Mouse (Mus musculus): ENCODE data around the gene Atp8b5. TPM values are rescaled to one million over a fixed set of nuclear protein-coding genes. Genes with fewer than 3 reads are reported as not detected.

Gene Atp8b5
- polyA plus RNA-seq, 1 experiment: not detected

- Histone ChIP-seq H3ac (ENCODE audit: control insufficient read depth, insufficient read length) (no peak overlapping the region), H3K27me3 (ENCODE audit: control insufficient read depth, insufficient read depth, insufficient read length) (no peaks in the 10 kb centered on the region), H3K4me3 (no peak overlapping the region), H3K79me2 (ENCODE audit: control insufficient read depth, insufficient read depth) (no peaks in the 10 kb centered on the region), H3K4me2 (ENCODE audit: low read depth) (no peak overlapping the region), H3K36me3 (ENCODE audit: control insufficient read depth, insufficient read depth) (no peaks in the 10 kb centered on the region)
- TF ChIP-seq TCF12 (IDR thresholded peaks at IDR 0.05; ENCODE audit: insufficient read depth, poor library complexity, severe bottlenecking): no peak
- no peak for TF ChIP-seq POLR2A (IDR thresholded peaks at IDR 0.05; ENCODE audit: insufficient read length, low read depth)
- TF ChIP-seq SRF (IDR thresholded peaks at IDR 0.05; ENCODE audit: control insufficient read depth, insufficient read length, low read depth): no peak
- no peak for TF ChIP-seq MAX (IDR thresholded peaks at IDR 0.05; ENCODE audit: low read depth)
- TF ChIP-seq MYOD1 (IDR thresholded peaks at IDR 0.05; ENCODE audit: control insufficient read depth in 1 of 3, insufficient read length in 2 of 3, low read depth in 2 of 3): no peak
- TF ChIP-seq USF1 (IDR thresholded peaks at IDR 0.05; ENCODE audit: low read depth): no peak
- no peak for TF ChIP-seq E2F4 (IDR thresholded peaks at IDR 0.05; ENCODE audit: insufficient read depth)
- no peak for TF ChIP-seq CEBPB (IDR thresholded peaks at IDR 0.05; ENCODE audit: insufficient read depth, poor library complexity, severe bottlenecking)
- TF ChIP-seq TCF3 (IDR thresholded peaks at IDR 0.05; ENCODE audit: insufficient read length, low read depth): no peak
- no peak for TF ChIP-seq MYOG (IDR thresholded peaks at IDR 0.05; ENCODE audit: control insufficient read depth in 1 of 3, insufficient read depth in 1 of 3, insufficient read length in 2 of 3, low read depth in 2 of 3)
- no peak for TF ChIP-seq POLR2AphosphoS2 (IDR thresholded peaks at IDR 0.05; ENCODE audit: insufficient read length, low read depth)
Measured at GRCm38 (mm10) chr4:43416071-43416490, 149.1 kb downstream of the Atp8b5 start.

GRCm38 (mm10) chr4:43417269-43418062 lies 150.5 kb downstream of the Atp8b5 start:
- no peak overlapping the region for H3K4me3 ChIP-seq
- no peaks in the 10 kb centered on the region for H3K79me2 ChIP-seq (ENCODE audit: control insufficient read depth, insufficient read depth)
- no peak overlapping the region for H3ac ChIP-seq (ENCODE audit: control insufficient read depth, insufficient read length)
- no peaks in the 10 kb centered on the region for H3K36me3 ChIP-seq (ENCODE audit: control insufficient read depth, insufficient read depth)
- no peaks in the 10 kb centered on the region for H3K27me3 ChIP-seq (ENCODE audit: control insufficient read depth, insufficient read depth, insufficient read length)
- TF ChIP-seq USF1 (IDR thresholded peaks at IDR 0.05; ENCODE audit: low read depth) (no peak), MAX (IDR thresholded peaks at IDR 0.05; ENCODE audit: low read depth) (no peak), CEBPB (IDR thresholded peaks at IDR 0.05; ENCODE audit: insufficient read depth, poor library complexity, severe bottlenecking) (no peak), REST (IDR thresholded peaks at IDR 0.05; ENCODE audit: insufficient read depth, insufficient read length) (no peak), SRF (IDR thresholded peaks at IDR 0.05; ENCODE audit: control insufficient read depth, insufficient read length, low read depth) (no peak), E2F4 (IDR thresholded peaks at IDR 0.05; ENCODE audit: insufficient read depth) (no peak), TCF12 (IDR thresholded peaks at IDR 0.05; ENCODE audit: insufficient read depth, poor library complexity, severe bottlenecking) (no peak), MYOD1 (IDR thresholded peaks at IDR 0.05; ENCODE audit: control insufficient read depth in 1 of 3, insufficient read length in 2 of 3, low read depth in 2 of 3) (no peak), POLR2AphosphoS2 (IDR thresholded peaks at IDR 0.05; ENCODE audit: insufficient read length, low read depth) (no peak), TCF3 (IDR thresholded peaks at IDR 0.05; ENCODE audit: insufficient read length, low read depth) (no peak), POLR2A (IDR thresholded peaks at IDR 0.05; ENCODE audit: insufficient read length, low read depth) (no peak)
- H3K4me2 ChIP-seq (ENCODE audit: low read depth): no peak overlapping the region

GRCm38 (mm10) chr4:43418450-43418849 lies 151.5 kb downstream of the Atp8b5 start:
- no peak overlapping the region for H3K4me2 ChIP-seq (ENCODE audit: low read depth)
- no peak overlapping the region for H3ac ChIP-seq (ENCODE audit: control insufficient read depth, insufficient read length)
- H3K79me2 ChIP-seq (ENCODE audit: control insufficient read depth, insufficient read depth): no peaks in the 10 kb centered on the region
- no peak overlapping the region for H3K4me3 ChIP-seq
- no peaks in the 10 kb centered on the region for H3K36me3 ChIP-seq (ENCODE audit: control insufficient read depth, insufficient read depth)
- TF ChIP-seq REST (IDR thresholded peaks at IDR 0.05; ENCODE audit: insufficient read depth, insufficient read length): no peak
- no peak for TF ChIP-seq CEBPB (IDR thresholded peaks at IDR 0.05; ENCODE audit: insufficient read depth, poor library complexity, severe bottlenecking)
- TF ChIP-seq SRF (IDR thresholded peaks at IDR 0.05; ENCODE audit: control insufficient read depth, insufficient read length, low read depth): no peak
- no peak for TF ChIP-seq MYOD1 (IDR thresholded peaks at IDR 0.05; ENCODE audit: control insufficient read depth in 1 of 3, insufficient read length in 2 of 3, low read depth in 2 of 3)
- TF ChIP-seq MYOG (IDR thresholded peaks at IDR 0.05; ENCODE audit: control insufficient read depth in 1 of 3, insufficient read depth in 1 of 3, insufficient read length in 2 of 3, low read depth in 2 of 3): no peak
- TF ChIP-seq USF1 (IDR thresholded peaks at IDR 0.05; ENCODE audit: low read depth): no peak
- no peak for TF ChIP-seq POLR2AphosphoS2 (IDR thresholded peaks at IDR 0.05; ENCODE audit: insufficient read length, low read depth)
- no peaks in the 10 kb centered on the region for H3K27me3 ChIP-seq (ENCODE audit: control insufficient read depth, insufficient read depth, insufficient read length)

DNA sequence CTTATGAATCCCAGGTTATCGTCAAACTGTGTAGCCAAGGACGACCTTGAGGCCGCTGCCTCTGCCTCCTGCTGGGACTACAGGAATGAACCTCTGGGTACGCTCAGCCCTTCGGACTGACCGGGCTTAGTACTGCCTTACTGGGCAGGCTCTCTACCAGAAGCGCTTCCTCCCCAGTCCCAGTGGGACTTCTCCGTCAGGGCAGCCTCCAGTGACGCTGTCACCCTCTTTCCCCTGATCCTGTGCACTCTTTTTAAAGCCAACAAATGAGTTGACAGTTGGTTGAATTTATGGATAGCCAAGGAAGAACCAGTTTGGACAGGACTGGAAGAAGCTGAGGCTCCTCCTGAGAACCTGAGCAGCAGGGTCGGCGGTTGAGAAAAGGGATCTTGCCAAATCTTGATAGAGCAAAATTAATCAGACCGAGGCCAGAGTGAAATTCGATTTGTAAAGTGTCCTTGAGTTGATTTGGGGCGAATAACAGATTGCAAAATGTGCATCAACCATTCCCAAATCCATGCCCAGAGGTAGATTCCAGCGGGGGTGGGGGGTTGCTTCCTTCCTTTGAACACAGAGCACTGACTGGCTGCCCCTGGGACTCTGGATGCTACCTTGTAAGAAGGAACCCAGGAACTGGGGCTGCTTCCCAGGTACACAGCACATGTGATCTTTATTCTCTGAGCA lies 152.2 kb downstream of the Atp8b5 start:
- Histone ChIP-seq H3K4me3 (no peak overlapping the region), H3K79me2 (ENCODE audit: control insufficient read depth, insufficient read depth) (no peaks in the 10 kb centered on the region), H3K27me3 (ENCODE audit: control insufficient read depth, insufficient read depth, insufficient read length) (no peaks in the 10 kb centered on the region), H3K4me2 (ENCODE audit: low read depth) (no peak overlapping the region), H3K36me3 (ENCODE audit: control insufficient read depth, insufficient read depth) (no peaks in the 10 kb centered on the region), H3ac (ENCODE audit: control insufficient read depth, insufficient read length) (no peak overlapping the region)
- TF ChIP-seq E2F4 (IDR thresholded peaks at IDR 0.05; ENCODE audit: insufficient read depth): no peak
- TF ChIP-seq SRF (IDR thresholded peaks at IDR 0.05; ENCODE audit: control insufficient read depth, insufficient read length, low read depth): no peak
- no peak for TF ChIP-seq MYOG (IDR thresholded peaks at IDR 0.05; ENCODE audit: control insufficient read depth in 1 of 3, insufficient read depth in 1 of 3, insufficient read length in 2 of 3, low read depth in 2 of 3)
- no peak for TF ChIP-seq POLR2A (IDR thresholded peaks at IDR 0.05; ENCODE audit: insufficient read length, low read depth)
- no peak for TF ChIP-seq POLR2AphosphoS2 (IDR thresholded peaks at IDR 0.05; ENCODE audit: insufficient read length, low read depth)
- TF ChIP-seq TCF12 (IDR thresholded peaks at IDR 0.05; ENCODE audit: insufficient read depth, poor library complexity, severe bottlenecking): no peak
- TF ChIP-seq REST (IDR thresholded peaks at IDR 0.05; ENCODE audit: insufficient read depth, insufficient read length): no peak
- TF ChIP-seq MYOD1 (IDR thresholded peaks at IDR 0.05; ENCODE audit: control insufficient read depth in 1 of 3, insufficient read length in 2 of 3, low read depth in 2 of 3): no peak
- TF ChIP-seq MAX (IDR thresholded peaks at IDR 0.05; ENCODE audit: low read depth): no peak
- TF ChIP-seq TCF3 (IDR thresholded peaks at IDR 0.05; ENCODE audit: insufficient read length, low read depth): no peak
- no peak for TF ChIP-seq USF1 (IDR thresholded peaks at IDR 0.05; ENCODE audit: low read depth)
- TF ChIP-seq CEBPB (IDR thresholded peaks at IDR 0.05; ENCODE audit: insufficient read depth, poor library complexity, severe bottlenecking): no peak

Measured in myocyte (in vitro differentiated cells).